10 mouse cellular contexts compared by ENCODE assay signal in genomic region chr17:29498028-29498427, GRCm38 (mm10). TPM values are rescaled to one million over a fixed set of nuclear protein-coding genes. Genes with fewer than 3 reads are reported as not detected.
DNase-seq lines count a peak whose midpoint lies in the region; ATAC-seq and TF ChIP-seq lines count a peak whose summit lies in the region.
"Had no signal": no experiment of that assay in that cellular context is flagged by ENCODE, and none has a peak within 500 bp of the region (broad histone marks: within the 10 kb centered on the region; RNA-seq: fewer than 3 reads in every experiment).

No protein-coding gene starts in this region.

- H3K27me3 ChIP-seq in G1E (ENCODE audit: insufficient read depth, low read length): no peaks in the 10 kb centered on the region
- no peaks in the 10 kb centered on the region for H3K27me3 ChIP-seq in heart, embryonic 10.5 days (ENCODE audit: insufficient read depth, poor library complexity, severe bottlenecking)

- peaks cover 31% of the 10 kb centered on the region for H3K36me3 ChIP-seq in G1E (replicated peaks)
- H3K36me3 ChIP-seq in heart, embryonic 10.5 days: peaks cover 26% of the 10 kb centered on the region

- H3K9me3 ChIP-seq in G1E (replicated peaks): no peaks in the 10 kb centered on the region
- no peaks in the 10 kb centered on the region for H3K9me3 ChIP-seq in heart, embryonic 10.5 days
- H3K9me3 ChIP-seq: forebrain, embryonic 12.5 days had no signal

- 52% methylated on average over 4 of the region's 4 CpGs for WGBS in heart, embryonic 10.5 days

- DNase-seq in layer of hippocampus, adult 9-11 months: peak; percentile 49
- no peak for DNase-seq in layer of hippocampus, adult 9-10 months (ENCODE audit: low spot score)
- peak; percentile 56 for DNase-seq in G1E (ENCODE audit: low spot score)
- DNase-seq in heart, embryonic 10.5 days (ENCODE audit: low spot score): no peak
- DNase-seq in lung, postnatal 36 days: peak; percentile 64
- DNase-seq in T-cell, adult 2 months (ENCODE audit: low spot score): no peak
- DNase-seq in adrenal gland, adult 8-10 months: no peak
- no peak for DNase-seq in left cerebral cortex, adult 18-20 months (ENCODE audit: low spot score in 2 of 2)

- peak; percentile 40 for ATAC-seq in G1E (ENCODE audit: extremely low read depth, insufficient number of reproducible peaks, low FRiP score, poor library complexity, severe bottlenecking)

- H3K4me1 ChIP-seq in G1E (ENCODE audit: insufficient read depth, low read depth, low read length): peaks cover 70% of the 10 kb centered on the region
- peaks cover 21% of the 10 kb centered on the region for H3K4me1 ChIP-seq in heart, embryonic 10.5 days

- peak overlapping the region; percentile 70; the same call in 1 of the 2 replicates for H3K27ac ChIP-seq in heart, embryonic 10.5 days
- H3K27ac ChIP-seq: forebrain, embryonic 12.5 days had no signal

- H3K4me3 ChIP-seq in G1E (ENCODE audit: low read depth, low read length): peak overlapping the region; percentile 23; the same call in 1 of the 2 replicates
- H3K4me3 ChIP-seq in heart, embryonic 10.5 days: no peak overlapping the region
- H3K4me3 ChIP-seq: forebrain, embryonic 12.5 days had no signal

- no peak for TF ChIP-seq CTCF in G1E (IDR thresholded peaks at IDR 0.05; ENCODE audit: low read depth, low read length)

RNA-seq across cellular contexts. Expression of gene Pim1, which starts 7.5 kb away (rescaled TPM):
- total RNA-seq in G1E (2014; fragmentation: Nextera tagmentation): 151 and 167 TPM in 2 replicates
- total RNA-seq in G1E (2017): 174 and 180 TPM in 2 replicates
- 123 and 154 TPM in 2 replicates for polyA plus RNA-seq in G1E (2012)
- polyA plus RNA-seq in heart, embryonic 10.5 days (2016; fragmentation: Nextera tagmentation; extraction: Ambion mirVana): 28.7 and 31.4 TPM in 2 replicates
- total RNA-seq in adrenal gland, adult 8-10 months (2022): 100 to 1,000 TPM in 1 of 4 experiments, 10 to 100 TPM in 3; 55.1 to 168 (median 83.0) TPM
- total RNA-seq in left cerebral cortex, adult 18-20 months (2021): 10 to 100 TPM in 1 of 2 experiments, 1 to 10 TPM in 1; 6.9 to 16.9 TPM

RNA-seq across cellular contexts. Expression of gene Gm17657, which starts 51.4 kb away (rescaled TPM):
- not detected in 2 replicates for total RNA-seq in G1E (2014; fragmentation: Nextera tagmentation)
- 0.11 TPM in 1 of 2 replicates, not detected in the other for total RNA-seq in G1E (2017)
- not detected in 2 replicates for polyA plus RNA-seq in G1E (2012)
- polyA plus RNA-seq in heart, embryonic 10.5 days (2016; fragmentation: Nextera tagmentation; extraction: Ambion mirVana): not detected in 2 replicates
- not detected for total RNA-seq in adrenal gland, adult 8-10 months (2022)
- total RNA-seq in left cerebral cortex, adult 18-20 months (2021): not detected
- polyA plus RNA-seq: forebrain, embryonic 12.5 days; lung, embryonic 16.5 days had no signal

RNA-seq across cellular contexts. Expression of gene Tbc1d22b, which starts 51.6 kb away (rescaled TPM):
- total RNA-seq in G1E (2014; fragmentation: Nextera tagmentation) (26.7 and 30.2 TPM in 2 replicates), G1E (2017) (5.3 and 6.0 TPM in 2 replicates)
- polyA plus RNA-seq in G1E (2012): 24.9 and 26.2 TPM in 2 replicates
- polyA plus RNA-seq in heart, embryonic 10.5 days (2016; fragmentation: Nextera tagmentation; extraction: Ambion mirVana): 13.6 and 14.4 TPM in 2 replicates
- total RNA-seq in adrenal gland, adult 8-10 months (2022): 10 to 100 TPM; 23.9 to 40.4 (median 32.0) TPM
- 10 to 100 TPM; 36.4 to 38.5 TPM for total RNA-seq in left cerebral cortex, adult 18-20 months (2021)

RNA-seq across cellular contexts. Expression of gene Tmem217, which starts 54.2 kb away (rescaled TPM):
- total RNA-seq in G1E (2014; fragmentation: Nextera tagmentation) (2.9 TPM in 1 of 2 replicates, not detected in the other), G1E (2017) (0.33 and 0.41 TPM in 2 replicates)
- 0.11 TPM in 1 of 2 replicates, not detected in the other for polyA plus RNA-seq in G1E (2012)
- 1.3 and 1.5 TPM in 2 replicates for polyA plus RNA-seq in heart, embryonic 10.5 days (2016; fragmentation: Nextera tagmentation; extraction: Ambion mirVana)
- total RNA-seq in adrenal gland, adult 8-10 months (2022): under 1 TPM in 1 of 4 experiments, not detected in 3; 0.26 TPM
- not detected for total RNA-seq in left cerebral cortex, adult 18-20 months (2021)

Comparison
In these comparisons a context has a peak if more than half of its experiments do, and no peak if none do; other contexts are left out.
1. DNase-seq: peak in layer of hippocampus, adult 9-11 months (single experiment), G1E (single experiment) and lung, postnatal 36 days (single experiment); none in layer of hippocampus, adult 9-10 months (single experiment), heart, embryonic 10.5 days (single experiment), T-cell, adult 2 months (single experiment), adrenal gland, adult 8-10 months (single experiment) and left cerebral cortex, adult 18-20 months (0 of 2).